Mouse (Mus musculus) heart, embryonic 14.5 days (tissue): ENCODE results near the gene Mtus2. TPM values are rescaled to one million over a fixed set of nuclear protein-coding genes. Genes with fewer than 3 reads are reported as not detected.

Experiments
- ATAC-seq: fragments of 200-750 bp; cut with Nextera tagmentation; 2 replicates; pipeline ENCODE4 v1.8.0; 2017; ENCODE audit warnings: low read depth, moderate TSS enrichment; ENCODE audit not compliant: insufficient number of reproducible peaks, insufficient read depth, low FRiP score
- H3K27ac ChIP-seq, 2 experiments: fragments of 200-500 bp in 1 of 2; fragments of 300-500 bp in 1 of 2; sonication (generic) in 1 of 2; replicated peaks in 1 of 2; 2 replicates each; pipeline ENCODE4 v1.5.1; 2012 to 2014; ENCODE audit warnings: low read depth in 2 of 2, low read length in 2 of 2, control low read depth in 1 of 2, mild to moderate bottlenecking in 1 of 2, mixed read lengths in 1 of 2; ENCODE audit not compliant: control insufficient read depth in 1 of 2, insufficient read depth in 1 of 2
- H3K27me3 ChIP-seq: fragments of 300-500 bp; sonication (generic); 2 replicates; pipeline ENCODE4 v1.6.1; 2014; ENCODE audit warnings: mild to moderate bottlenecking, low read length, control low read depth; ENCODE audit not compliant: control insufficient read depth, insufficient read depth
- H3K36me3 ChIP-seq: fragments of 300-500 bp; sonication (generic); 2 replicates; pipeline ENCODE4 v1.6.1; 2014; ENCODE audit warnings: mild to moderate bottlenecking, control low read depth, low read length, mixed read lengths; ENCODE audit not compliant: control insufficient read depth, insufficient read depth
- H3K4me1 ChIP-seq, 2 experiments: fragments of 200-500 bp in 1 of 2; fragments of 300-500 bp in 1 of 2; sonication (generic) in 1 of 2; 2 replicates each; pipeline ENCODE4 v1.6.1; 2012 to 2014; ENCODE audit warnings: low read length in 2 of 2, control low read depth in 1 of 2, mixed read lengths in 1 of 2; ENCODE audit not compliant: control insufficient read depth in 2 of 2, insufficient read depth in 2 of 2
- H3K4me2 ChIP-seq: fragments of 300-500 bp; sonication (generic); 2 replicates; pipeline ENCODE4 v1.6.1; 2014; ENCODE audit warnings: mild to moderate bottlenecking, low read length
- H3K4me3 ChIP-seq, 2 experiments: fragments of 200-500 bp in 1 of 2; fragments of 300-500 bp in 1 of 2; sonication (generic) in 1 of 2; 2 replicates each; pipeline ENCODE4 v1.5.1; 2012 to 2014; ENCODE audit warnings: low read length in 2 of 2, mild to moderate bottlenecking in 2 of 2, control low read depth in 1 of 2, low read depth in 1 of 2, moderate library complexity in 1 of 2; ENCODE audit not compliant: control insufficient read depth in 1 of 2, insufficient read depth in 1 of 2
- H3K9ac ChIP-seq: fragments of 300-500 bp; sonication (generic); 2 replicates; pipeline ENCODE4 v1.6.1; 2014; ENCODE audit warnings: mild to moderate bottlenecking, low read length
- H3K9me3 ChIP-seq: fragments of 300-500 bp; sonication (generic); 2 replicates; pipeline ENCODE4 v1.6.1; 2016; ENCODE audit warnings: low read length, control low read depth; ENCODE audit not compliant: control insufficient read depth
- WGBS: fragments of 180-500 bp; shearing (Covaris S2); extraction: QIAGEN DNeasy Blood & Tissue Kit; methylation state at CpG from one replicate; pipeline ENCODE4 v1.1.7; 2014; 5-methylcytosine and 5-hydroxymethylcytosine counted together
- polyA plus RNA-seq: library from polyadenylated mRNA; unstranded; fragments of >200 nt; fragmentation: Nextera tagmentation; extraction: Ambion mirVana; gene quantifications from 2 replicates; pipeline ENCODE4 v1.2.1, GENCODE M21; 2014

Gene Mtus2
- polyA plus RNA-seq, 1 experiment from 2014 or later: 128 TPM

GRCm38 (mm10) chr5:148191416-148191815, 234.3 kb downstream of the Mtus2 start:
- no peaks in the 10 kb centered on the region for H3K9me3 ChIP-seq
- H3K36me3 ChIP-seq: no peaks in the 10 kb centered on the region
- H3K27ac ChIP-seq: no peak overlapping the region
- no peaks in the 10 kb centered on the region for H3K4me1 ChIP-seq
- ATAC-seq: no peak
- no peak overlapping the region for H3K4me3 ChIP-seq
- no peak overlapping the region for H3K4me2 ChIP-seq
- 20% methylated on average over 4 of the region's 4 CpGs for WGBS
- no peaks in the 10 kb centered on the region for H3K27me3 ChIP-seq
- H3K9ac ChIP-seq: no peak overlapping the region

GRCm38 (mm10) chr5:148211831-148212230, 254.7 kb downstream of the Mtus2 start:
- no peaks in the 10 kb centered on the region for H3K4me1 ChIP-seq
- H3K36me3 ChIP-seq: no peaks in the 10 kb centered on the region
- no peak overlapping the region for H3K27ac ChIP-seq
- H3K9ac ChIP-seq: no peak overlapping the region
- H3K9me3 ChIP-seq: 0 out of 2 replicates have a peak, but pooled peaks cover 3% of the 10 kb centered on the region
- WGBS: 91% methylated on average over 4 of the region's 4 CpGs
- H3K4me2 ChIP-seq: no peak overlapping the region
- ATAC-seq: no peak
- no peak overlapping the region for H3K4me3 ChIP-seq
- H3K27me3 ChIP-seq: no peaks in the 10 kb centered on the region

DNA sequence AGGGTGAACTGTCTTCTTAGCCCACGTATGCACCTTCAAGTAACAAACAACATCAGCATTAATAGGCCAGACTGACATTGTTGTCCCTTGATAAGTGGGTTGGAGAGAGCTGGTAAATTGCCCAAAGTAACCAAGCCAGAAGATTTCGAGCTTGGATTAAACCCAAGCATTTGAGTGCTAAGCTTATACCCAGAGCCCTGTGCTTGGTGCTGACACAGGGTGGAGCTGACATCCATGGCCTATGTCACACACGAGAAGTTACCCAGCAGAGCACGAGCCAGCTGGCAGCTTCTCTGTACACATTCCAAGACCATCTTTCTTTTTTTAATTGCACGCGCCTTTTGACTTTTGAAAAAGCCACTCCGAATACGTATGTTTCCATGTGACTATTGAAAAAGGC, 259.7 kb downstream of the Mtus2 start:
- ATAC-seq: no peak
- H3K27ac ChIP-seq: no peak overlapping the region
- H3K4me1 ChIP-seq: no peaks in the 10 kb centered on the region
- no peaks in the 10 kb centered on the region for H3K9me3 ChIP-seq
- 76% methylated on average over 8 of the region's 8 CpGs for whole genome bisulfite sequencing
- no peaks in the 10 kb centered on the region for H3K36me3 ChIP-seq
- H3K4me3 ChIP-seq: no peak overlapping the region
- no peaks in the 10 kb centered on the region for H3K27me3 ChIP-seq
- H3K4me2 ChIP-seq: no peak overlapping the region
- no peak overlapping the region for H3K9ac ChIP-seq

- H3K36me3 ChIP-seq: no peaks in the 10 kb centered on the region
- H3K4me1 ChIP-seq: no peaks in the 10 kb centered on the region
- H3K27me3 ChIP-seq: no peaks in the 10 kb centered on the region
- H3K9ac ChIP-seq: no peak overlapping the region
- 80% methylated on average over 5 of the region's 5 CpGs for WGBS
- no peaks in the 10 kb centered on the region for H3K9me3 ChIP-seq
- H3K4me3 ChIP-seq: no peak overlapping the region
- ATAC-seq: no peak
- no peak overlapping the region for H3K27ac ChIP-seq
- no peak overlapping the region for H3K4me2 ChIP-seq
These were observed 265.8 kb downstream of the Mtus2 start for GRCm38 (mm10) chr5:148222898-148223297.

DNA sequence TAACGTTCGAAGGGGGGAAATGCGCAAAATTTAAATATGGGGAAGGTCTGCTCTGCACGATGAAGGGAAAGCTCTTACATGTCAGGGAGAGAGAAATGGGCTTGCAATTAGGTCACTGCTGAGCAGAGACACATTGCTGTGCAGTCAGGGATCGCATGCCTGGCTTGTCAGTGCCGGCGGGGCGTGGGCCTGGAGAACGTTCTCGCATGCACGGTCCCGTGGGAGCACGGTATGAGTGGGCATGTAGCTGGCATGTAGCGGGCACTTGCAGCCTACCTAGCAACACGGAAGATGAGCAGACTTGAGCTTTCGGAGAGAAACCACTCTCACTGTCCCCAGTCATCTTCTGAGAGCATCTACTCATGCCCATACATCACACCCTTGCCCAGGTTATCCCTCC, 266.9 kb downstream of the Mtus2 start:
- Histone ChIP-seq H3K9me3 (no peaks in the 10 kb centered on the region), H3K27ac (no peak overlapping the region), H3K9ac (no peak overlapping the region), H3K4me2 (no peak overlapping the region), H3K4me3 (no peak overlapping the region), H3K36me3 (no peaks in the 10 kb centered on the region), H3K4me1 (no peaks in the 10 kb centered on the region), H3K27me3 (no peaks in the 10 kb centered on the region)
- WGBS: 85% methylated on average over 16 of the region's 16 CpGs
- no peak for ATAC-seq

- WGBS: 84% methylated on average over 18 of the region's 18 CpGs
- Histone ChIP-seq H3K36me3 (no peaks in the 10 kb centered on the region), H3K9me3 (no peaks in the 10 kb centered on the region), H3K4me3 (no peak overlapping the region), H3K27me3 (no peaks in the 10 kb centered on the region), H3K4me1 (no peaks in the 10 kb centered on the region), H3K4me2 (no peak overlapping the region), H3K9ac (no peak overlapping the region), H3K27ac (no peak overlapping the region)
- no peak for ATAC-seq
These were observed 276.6 kb downstream of the Mtus2 start for GRCm38 (mm10) chr5:148233714-148234113.

GRCm38 (mm10) chr5:148236616-148237015, 279.5 kb downstream of the Mtus2 start:
- 46% methylated on average over 9 of the region's 9 CpGs for WGBS
- peaks cover 4% of the 10 kb centered on the region; the same call in 1 of the 2 replicates for H3K9me3 ChIP-seq
- H3K27me3 ChIP-seq: no peaks in the 10 kb centered on the region
- H3K4me2 ChIP-seq: no peak overlapping the region
- H3K36me3 ChIP-seq: no peaks in the 10 kb centered on the region
- H3K9ac ChIP-seq: no peak overlapping the region
- no peak overlapping the region for H3K4me3 ChIP-seq
- no peak overlapping the region for H3K27ac ChIP-seq
- ATAC-seq: no peak
- H3K4me1 ChIP-seq: no peaks in the 10 kb centered on the region

GRCm38 (mm10) chr5:148239067-148239466, 281.9 kb downstream of the Mtus2 start:
- Histone ChIP-seq H3K4me1 (no peaks in the 10 kb centered on the region), H3K4me3 (no peak overlapping the region), H3K36me3 (no peaks in the 10 kb centered on the region), H3K27me3 (no peaks in the 10 kb centered on the region), H3K4me2 (no peak overlapping the region), H3K27ac (no peak overlapping the region), H3K9me3 (peaks cover 4% of the 10 kb centered on the region; the same call in 1 of the 2 replicates), H3K9ac (no peak overlapping the region)
- no peak for ATAC-seq
